Mouse (Mus musculus): ENCODE results near the gene Usp31. TPM values are rescaled to one million over a fixed set of nuclear protein-coding genes. Genes with fewer than 3 reads are reported as not detected.
A peak's percentile ranks its signal among the peaks of the same experiment; 100 is the strongest.

Gene Usp31
- total RNA-seq, 2 experiments from 2014 or later, result 80.8 to 81.3 TPM

- DNase-seq (ENCODE audit: extremely low spot score in 1 of 2, low spot score in 2 of 2), result no peak
- Histone ChIP-seq H3K27ac (no peak overlapping the region), H3K4me3 (no peak overlapping the region)
- intact Hi-C loops (cut with DNase I), result no loop called here
- TF ChIP-seq CTCF (IDR thresholded peaks at IDR 0.05), result no peak
These were observed 54.4 kb downstream of the Usp31 start for GRCm38 (mm10) chr7:121652629-121653028.

DNA sequence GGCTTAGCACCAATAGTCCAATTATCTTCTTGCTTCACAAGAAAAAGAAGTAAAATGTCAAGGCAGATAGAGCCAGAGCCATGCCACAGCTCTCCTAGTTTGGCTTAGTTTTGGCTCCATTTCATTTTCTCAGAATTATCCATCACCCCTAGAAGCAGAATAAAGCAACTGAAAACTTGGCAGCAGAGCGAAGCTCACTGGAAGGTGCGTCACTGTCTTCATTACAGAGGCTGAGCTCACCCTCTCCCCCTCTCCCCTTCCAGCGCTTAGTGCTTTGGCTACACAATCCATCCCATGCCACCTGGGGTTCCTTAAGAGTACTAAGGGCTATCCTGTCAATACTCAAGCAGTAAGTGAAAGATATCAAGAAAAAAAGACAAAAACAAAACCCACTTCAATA lies 56.3 kb downstream of the Usp31 start:
- no peak for TF ChIP-seq CTCF (IDR thresholded peaks at IDR 0.05)
- intact Hi-C loops (cut with DNase I), result no loop called here
- Histone ChIP-seq H3K4me3 (no peak overlapping the region), H3K27ac (no peak overlapping the region; the same call in 1 of the 2 replicates)
- DNase-seq (ENCODE audit: extremely low spot score in 1 of 2, low spot score in 2 of 2), result peak in 1 of 2 experiments; percentile 25

DNA sequence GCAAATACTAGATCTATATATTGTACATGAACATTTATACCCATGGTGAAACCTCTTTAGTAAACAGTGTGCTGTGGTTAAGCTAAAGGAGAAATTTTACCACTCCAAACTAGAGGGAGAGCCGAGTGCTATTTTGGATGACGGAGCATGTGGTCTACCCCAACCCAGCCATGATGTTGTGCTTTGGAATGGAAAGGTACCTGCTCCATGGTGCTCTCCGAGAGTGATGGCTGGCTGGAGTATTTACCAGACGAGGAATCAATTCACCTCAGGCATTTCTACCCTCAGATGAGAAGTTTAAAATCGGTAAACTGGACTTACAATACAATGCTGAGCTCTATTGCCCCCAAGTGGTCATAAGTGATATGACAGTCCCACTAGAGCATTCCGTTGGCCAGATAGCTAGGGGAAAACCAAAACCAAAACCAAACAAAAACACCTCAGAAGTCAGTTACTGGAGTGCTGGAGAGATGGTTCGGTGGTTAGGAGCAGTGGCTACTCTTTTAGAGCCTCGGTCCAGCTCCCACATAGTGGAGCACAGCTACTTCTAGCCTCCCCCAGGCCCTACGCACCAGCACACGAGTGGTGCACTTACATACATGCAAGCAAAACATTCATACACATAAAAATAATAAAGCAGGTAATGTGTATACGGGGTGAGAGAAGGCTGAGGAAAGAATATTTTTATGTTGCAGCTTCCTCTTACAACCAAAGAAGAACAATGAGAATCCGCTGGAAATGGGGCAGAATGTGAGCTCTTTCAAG lies 65.9 kb downstream of the Usp31 start:
- TF ChIP-seq CTCF (IDR thresholded peaks at IDR 0.05), result peak; percentile 92
- Histone ChIP-seq H3K27ac (no peak overlapping the region), H3K4me3 (no peak overlapping the region)
- peak; percentile 35 to 53 for DNase-seq (ENCODE audit: extremely low spot score in 1 of 2, low spot score in 2 of 2)
- intact Hi-C loops (cut with DNase I), result loop anchor here (1.0 to 5.0 kb wide), 5 partner anchors 156 to 564 kb away; partner anchors contain the start of gene Hs3st2

DNA sequence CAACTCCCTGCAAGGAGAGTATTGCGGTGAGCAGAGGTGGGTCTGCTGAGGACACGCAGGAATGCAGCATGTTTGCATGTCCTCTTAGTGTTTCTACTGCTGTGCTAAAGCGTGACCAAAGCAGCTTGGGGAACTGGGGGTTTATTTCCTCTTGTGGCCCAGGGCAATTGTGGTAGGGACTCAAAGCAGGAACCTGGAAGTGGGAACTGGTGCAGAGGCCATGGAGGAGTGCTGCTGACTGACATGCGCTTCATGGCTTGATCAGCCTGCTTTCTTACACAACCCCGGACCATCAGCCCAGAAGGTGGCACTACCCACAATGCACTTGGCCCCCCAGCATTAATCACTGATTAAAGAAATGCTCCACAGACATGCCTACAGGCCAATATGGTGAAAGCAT lies 70.3 kb downstream of the Usp31 start:
- H3K27ac ChIP-seq, result no peak overlapping the region
- intact Hi-C loops (cut with DNase I), result loop anchor here (5.0 kb wide), 1 partner anchor 74 kb away; no protein-coding TSS in a partner anchor
- no peak for TF ChIP-seq CTCF (IDR thresholded peaks at IDR 0.05)
- no peak for DNase-seq (ENCODE audit: extremely low spot score in 1 of 2, low spot score in 2 of 2)
- no peak overlapping the region for H3K4me3 ChIP-seq

DNA sequence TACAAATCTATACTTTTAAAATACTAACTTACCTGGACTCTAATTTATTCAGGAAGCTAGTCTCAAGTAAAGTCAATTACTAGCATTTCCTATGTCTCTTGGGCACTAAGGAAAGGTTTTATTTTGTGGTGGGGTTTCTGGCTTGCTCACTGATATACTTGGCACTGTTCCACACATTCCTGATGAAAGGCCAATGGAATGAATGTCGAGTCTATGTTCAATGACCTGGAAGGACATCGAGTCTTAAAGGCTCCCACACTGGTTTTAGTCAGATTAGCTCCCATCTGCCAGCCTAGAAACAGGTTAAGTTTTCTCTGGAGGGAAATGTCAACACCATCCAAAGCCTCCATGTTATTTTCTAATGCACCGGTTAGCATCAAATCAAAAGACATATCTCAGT lies 72.8 kb downstream of the Usp31 start:
- intact Hi-C loops (cut with DNase I), result no loop called here
- H3K27ac ChIP-seq, result no peak overlapping the region
- no peak for TF ChIP-seq CTCF (IDR thresholded peaks at IDR 0.05)

GRCm38 (mm10) chr7:121622835-121623420 lies 84.1 kb downstream of the Usp31 start:
- Histone ChIP-seq H3K27ac (no peak overlapping the region), H3K4me3 (no peak overlapping the region)
- no peak for DNase-seq (ENCODE audit: extremely low spot score in 1 of 2, low spot score in 2 of 2)
- no peak for TF ChIP-seq CTCF (IDR thresholded peaks at IDR 0.05)
- intact Hi-C loops (cut with DNase I), result no loop called here

More for the DNA sequence above, 72.8 kb downstream of the Usp31 start:
- H3K4me3 ChIP-seq, result no peak overlapping the region
- no peak for DNase-seq (ENCODE audit: extremely low spot score in 1 of 2, low spot score in 2 of 2)

DNA sequence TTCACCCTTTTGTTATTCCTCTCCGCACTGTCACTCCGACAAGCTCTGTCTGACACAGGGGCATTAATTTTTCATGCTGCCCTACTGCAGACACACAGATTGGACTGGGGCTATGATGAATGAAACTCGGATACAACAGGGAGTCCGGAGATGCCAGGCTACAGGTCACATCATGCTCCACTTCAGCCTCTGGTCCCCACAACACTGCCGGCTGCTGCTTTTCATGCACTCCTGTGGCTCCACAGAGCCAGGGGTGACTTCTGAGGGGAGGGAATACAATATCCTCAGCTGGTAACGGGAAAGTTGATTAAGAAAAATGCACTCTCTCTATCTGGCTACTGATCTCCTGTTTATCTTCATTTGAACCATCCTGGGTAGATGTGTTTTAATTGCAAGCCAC lies 84.6 kb downstream of the Usp31 start:
- intact Hi-C loops (cut with DNase I), result no loop called here
- Histone ChIP-seq H3K4me3 (no peak overlapping the region), H3K27ac (no peak overlapping the region)
- no peak for DNase-seq (ENCODE audit: extremely low spot score in 1 of 2, low spot score in 2 of 2)
- TF ChIP-seq CTCF (IDR thresholded peaks at IDR 0.05), result no peak

DNA sequence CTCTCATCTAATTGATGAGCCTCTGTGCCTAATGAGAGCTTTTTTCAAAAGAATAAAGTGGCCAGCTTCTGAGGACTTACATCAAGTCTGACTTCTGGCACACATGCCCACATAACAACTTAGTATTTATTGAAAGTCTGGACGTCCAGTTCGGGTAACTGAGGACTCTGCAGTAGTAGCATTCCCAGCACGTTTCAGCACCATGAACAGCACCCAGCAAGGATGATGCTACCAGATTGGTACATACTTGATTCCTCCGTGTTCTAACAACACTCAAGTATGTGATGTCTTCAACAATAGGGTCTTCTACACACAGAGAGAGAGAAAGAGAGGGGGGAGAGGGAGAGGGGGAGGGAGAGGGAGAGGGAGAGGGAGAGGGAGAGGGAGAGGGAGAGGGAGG lies 105.4 kb downstream of the Usp31 start:
- intact Hi-C loops (cut with DNase I), result no loop called here
- Histone ChIP-seq H3K27ac (no peak overlapping the region), H3K4me3 (no peak overlapping the region)
- no peak for DNase-seq (ENCODE audit: extremely low spot score in 1 of 2, low spot score in 2 of 2)
- no peak for TF ChIP-seq CTCF (IDR thresholded peaks at IDR 0.05)

GRCm38 (mm10) chr7:121596401-121596800 lies 110.7 kb downstream of the Usp31 start:
- no peak overlapping the region for H3K4me3 ChIP-seq
- no peak for TF ChIP-seq CTCF (IDR thresholded peaks at IDR 0.05)
- intact Hi-C loops (cut with DNase I), result no loop called here
- no peak for DNase-seq (ENCODE audit: extremely low spot score in 1 of 2, low spot score in 2 of 2)
- no peak overlapping the region for H3K27ac ChIP-seq

DNA sequence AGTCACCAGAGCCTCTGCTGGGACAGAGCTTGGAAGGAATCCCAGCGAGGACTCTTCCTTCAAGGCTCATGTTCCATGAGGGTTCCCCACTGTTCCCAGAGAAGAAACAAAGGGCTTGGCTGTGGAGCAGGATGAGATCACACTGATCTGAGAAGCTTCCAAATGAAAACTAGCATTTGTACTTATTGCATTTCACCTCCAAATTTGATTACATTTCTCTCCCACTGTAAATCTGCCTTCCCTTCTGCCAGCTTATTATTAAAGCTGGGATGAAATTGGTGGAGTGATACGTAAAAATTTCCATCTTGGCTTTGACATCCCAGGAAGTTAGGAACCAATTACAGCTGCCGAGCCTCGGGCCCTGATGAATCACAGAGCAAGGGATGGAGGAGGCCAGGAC lies 111.6 kb downstream of the Usp31 start:
- TF ChIP-seq CTCF (IDR thresholded peaks at IDR 0.05), result no peak
- Histone ChIP-seq H3K27ac (no peak overlapping the region), H3K4me3 (no peak overlapping the region)
- no peak for DNase-seq (ENCODE audit: extremely low spot score in 1 of 2, low spot score in 2 of 2)
- intact Hi-C loops (cut with DNase I), result no loop called here

DNA sequence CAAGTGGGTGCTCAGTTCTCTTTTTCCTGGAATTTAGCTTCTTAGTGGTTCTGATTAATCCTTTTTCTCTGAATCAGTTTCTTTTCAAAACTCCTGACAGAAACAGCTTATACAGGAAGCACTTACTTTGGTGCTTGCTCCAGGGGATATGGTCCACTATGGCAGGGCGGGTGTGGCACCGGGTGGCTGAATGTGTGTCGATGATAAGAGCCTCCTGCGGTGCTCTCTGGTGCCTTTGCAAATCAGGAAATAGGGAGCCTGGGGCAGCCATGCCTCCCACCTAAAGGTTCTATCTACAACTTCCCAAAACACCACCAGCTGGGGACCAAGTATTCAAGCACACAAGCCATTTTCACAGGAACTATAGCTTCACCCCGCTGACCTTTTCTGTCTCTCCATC lies 112.0 kb downstream of the Usp31 start:
- Histone ChIP-seq H3K27ac (no peak overlapping the region), H3K4me3 (no peak overlapping the region)
- DNase-seq (ENCODE audit: extremely low spot score in 1 of 2, low spot score in 2 of 2), result no peak
- TF ChIP-seq CTCF (IDR thresholded peaks at IDR 0.05), result no peak
- intact Hi-C loops (cut with DNase I), result no loop called here

DNA sequence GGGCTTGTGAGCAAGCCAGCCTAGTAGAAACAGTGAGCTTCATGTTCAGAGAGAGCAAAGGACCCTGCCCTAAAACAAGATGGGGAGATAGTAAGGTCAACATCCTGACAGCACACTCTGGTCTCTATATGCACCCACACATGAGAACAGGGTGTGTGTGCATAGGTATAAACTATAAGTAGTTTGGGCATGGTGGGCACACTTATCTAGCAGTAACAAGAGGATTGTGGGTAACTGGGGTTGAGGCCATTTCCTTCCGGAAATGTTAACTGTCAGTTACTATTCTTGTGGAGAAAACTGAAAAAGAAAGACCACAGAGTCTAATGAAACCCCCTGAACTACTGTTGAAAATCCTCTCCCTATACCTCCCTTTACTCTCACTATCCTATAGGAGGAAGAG lies 112.4 kb downstream of the Usp31 start:
- H3K4me3 ChIP-seq, result no peak overlapping the region
- intact Hi-C loops (cut with DNase I), result no loop called here
- H3K27ac ChIP-seq, result no peak overlapping the region
- no peak for TF ChIP-seq CTCF (IDR thresholded peaks at IDR 0.05)
- DNase-seq (ENCODE audit: extremely low spot score in 1 of 2, low spot score in 2 of 2), result no peak

Other genes with a start within 250 kb of the Usp31 start
- gene Scnn1g, start 27.2 kb upstream of the Usp31 start, total RNA-seq (2021), result under 1 TPM; 0.11 to 0.12 TPM
- gene Scnn1b, start 157.8 kb upstream of the Usp31 start, total RNA-seq (2021), result not detected

Data from left cerebral cortex, adult 2 months (tissue).